Mouse (Mus musculus): ENCODE data around the gene Fstl1. TPM values are rescaled to one million over a fixed set of nuclear protein-coding genes. Genes with fewer than 3 reads are reported as not detected.

Fstl1 gene
- total and polyA plus RNA-seq, 3 experiments = 0.34 to 0.87 (median 0.59) TPM

GRCm38 (mm10) chr16:37740076-37740475, 36.6 kb upstream of the Fstl1 start:
- Histone ChIP-seq H3K4me1 (ENCODE audit: control insufficient read depth in 1 of 2, insufficient read depth in 2 of 2) (peaks cover 0 to 7% of the 10 kb centered on the region in 2 experiments; a peak in 2 of 4 replicates), H3K27ac (ENCODE audit: insufficient read depth, low read depth) (no peak overlapping the region), H3K79me2 (replicated peaks; ENCODE audit: control insufficient read depth, extremely low read depth, insufficient read depth, poor library complexity, severe bottlenecking) (no peaks in the 10 kb centered on the region), H3K9ac (ENCODE audit: insufficient read depth, low read depth) (no peak overlapping the region), H3K4me2 (ENCODE audit: insufficient read depth, low read depth, poor library complexity, severe bottlenecking) (no peak overlapping the region), H3K4me3 (replicated peaks in 1 of 3; ENCODE audit: low read depth in 2 of 3, low read length in 2 of 3, poor library complexity in 1 of 3) (no peak overlapping the region), H3K27me3 (replicated peaks) (no peaks in the 10 kb centered on the region), H3K9me3 (replicated peaks; ENCODE audit: low read length) (no peaks in the 10 kb centered on the region), H3K36me3 (replicated peaks in 1 of 2; ENCODE audit: control insufficient read depth in 1 of 2, insufficient read depth in 1 of 2, low read length in 1 of 2) (no peaks in the 10 kb centered on the region)
- in situ Hi-C loops (cut with MboI; ENCODE audit: low pct_ligation_motif_present, low pct_unique_long_range_greater_than_20kb, low sequenced_read_pairs) = no loop called here
- dilution Hi-C loops (cut with MboI; ENCODE audit: extremely low pct_ligation_motif_present, extremely low pct_unique_long_range_greater_than_20kb, low sequenced_read_pairs) = no loop called here
- DNase-seq (ENCODE audit: extremely low read depth) = no peak
- TF ChIP-seq POLR2A (IDR thresholded peaks at IDR 0.05; ENCODE audit: low read depth, low read length) (no peak), CTCF (conservative IDR thresholded peaks at IDR 0.05 in 1 of 2, IDR thresholded peaks at IDR 0.05 in 1 of 2; ENCODE audit: low read depth in 2 of 2, low read length in 2 of 2) (no peak), ZKSCAN1 (IDR thresholded peaks at IDR 0.05; ENCODE audit: borderline replicate concordance, low read depth, low read length) (no peak), USF2 (conservative IDR thresholded peaks at IDR 0.05; ENCODE audit: low read depth, low read length) (no peak), ETS1 (conservative IDR thresholded peaks at IDR 0.05; ENCODE audit: low read depth, low read length) (no peak)

GRCm38 (mm10) chr16:37742266-37742665, 34.4 kb upstream of the Fstl1 start:
- Histone ChIP-seq H3K36me3 (replicated peaks in 1 of 2; ENCODE audit: control insufficient read depth in 1 of 2, insufficient read depth in 1 of 2, low read length in 1 of 2) (no peaks in the 10 kb centered on the region), H3K27ac (ENCODE audit: insufficient read depth, low read depth) (no peak overlapping the region), H3K9ac (ENCODE audit: insufficient read depth, low read depth) (no peak overlapping the region), H3K9me3 (replicated peaks; ENCODE audit: low read length) (no peaks in the 10 kb centered on the region), H3K79me2 (replicated peaks; ENCODE audit: control insufficient read depth, extremely low read depth, insufficient read depth, poor library complexity, severe bottlenecking) (no peaks in the 10 kb centered on the region), H3K4me2 (ENCODE audit: insufficient read depth, low read depth, poor library complexity, severe bottlenecking) (no peak overlapping the region), H3K27me3 (replicated peaks) (no peaks in the 10 kb centered on the region), H3K4me1 (ENCODE audit: control insufficient read depth in 1 of 2, insufficient read depth in 2 of 2) (peaks cover 0 to 7% of the 10 kb centered on the region in 2 experiments; a peak in 2 of 4 replicates), H3K4me3 (replicated peaks in 1 of 3; ENCODE audit: low read depth in 2 of 3, low read length in 2 of 3, poor library complexity in 1 of 3) (no peak overlapping the region)
- TF ChIP-seq ZNF384 (IDR thresholded peaks at IDR 0.05; ENCODE audit: low read depth, low read length) (no peak), RAD21 (IDR thresholded peaks at IDR 0.05; ENCODE audit: low read depth, low read length) (no peak), CHD2 (IDR thresholded peaks at IDR 0.05; ENCODE audit: low read length) (no peak), MAZ (IDR thresholded peaks at IDR 0.05; ENCODE audit: low read depth, low read length) (no peak), MAFK (IDR thresholded peaks at IDR 0.05; ENCODE audit: insufficient replicate concordance, low read length) (no peak), GABPA (IDR thresholded peaks at IDR 0.05; ENCODE audit: insufficient replicate concordance, low read depth, low read length) (no peak), KAT2A (IDR thresholded peaks at IDR 0.05; ENCODE audit: insufficient replicate concordance, low read length) (no peak), POLR2A (IDR thresholded peaks at IDR 0.05; ENCODE audit: low read depth, low read length) (no peak), NELFE (IDR thresholded peaks at IDR 0.05; ENCODE audit: low read depth, low read length) (no peak), ZC3H11A (IDR thresholded peaks at IDR 0.05; ENCODE audit: low read depth, low read length) (no peak), CHD1 (IDR thresholded peaks at IDR 0.05; ENCODE audit: low read depth, low read length) (no peak), TBP (conservative IDR thresholded peaks at IDR 0.05; ENCODE audit: low read depth, low read length) (no peak), MEF2A (IDR thresholded peaks at IDR 0.05; ENCODE audit: borderline replicate concordance, low read depth, low read length) (no peak), USF1 (IDR thresholded peaks at IDR 0.05; ENCODE audit: low read depth, low read length) (no peak), JUN (IDR thresholded peaks at IDR 0.05; ENCODE audit: insufficient read depth, low read depth, low read length) (no peak), CTCF (conservative IDR thresholded peaks at IDR 0.05 in 1 of 2, IDR thresholded peaks at IDR 0.05 in 1 of 2; ENCODE audit: low read depth in 2 of 2, low read length in 2 of 2) (no peak), USF2 (conservative IDR thresholded peaks at IDR 0.05; ENCODE audit: low read depth, low read length) (no peak), E2F4 (IDR thresholded peaks at IDR 0.05; ENCODE audit: insufficient replicate concordance, low read depth, low read length) (no peak), MAX (IDR thresholded peaks at IDR 0.05; ENCODE audit: low read length) (no peak)
- DNase-seq (ENCODE audit: extremely low read depth) = no peak
- dilution Hi-C loops (cut with MboI; ENCODE audit: extremely low pct_ligation_motif_present, extremely low pct_unique_long_range_greater_than_20kb, low sequenced_read_pairs) (no loop called here), in situ Hi-C loops (cut with MboI; ENCODE audit: low pct_ligation_motif_present, low pct_unique_long_range_greater_than_20kb, low sequenced_read_pairs) (no loop called here)
